Mouse (Mus musculus): Measurements from ENCODE around the gene Stab2. TPM values are rescaled to one million over a fixed set of nuclear protein-coding genes. Genes with fewer than 3 reads are reported as not detected.

The Stab2 gene
- polyA plus RNA-seq, 1 experiment, result 0.05 TPM

- no peak overlapping the region for H3ac ChIP-seq (ENCODE audit: control insufficient read depth, insufficient read length, low read depth)
These were observed 117.5 kb downstream of the Stab2 start for GRCm38 (mm10) chr10:86890166-86890930.

GRCm38 (mm10) chr10:86889440-86889839, 118.4 kb downstream of the Stab2 start:
- Histone ChIP-seq H3K4me3 (ENCODE audit: insufficient read depth, poor library complexity, severe bottlenecking) (no peak overlapping the region), H3ac (ENCODE audit: control insufficient read depth, insufficient read length, low read depth) (no peak overlapping the region), H3K79me3 (ENCODE audit: low read depth) (no peaks in the 10 kb centered on the region), H3K79me2 (ENCODE audit: control insufficient read depth, insufficient read depth) (no peaks in the 10 kb centered on the region), H3K27me3 (ENCODE audit: control insufficient read depth, insufficient read depth, insufficient read length) (no peaks in the 10 kb centered on the region), H3K36me3 (ENCODE audit: control insufficient read depth, insufficient read depth) (no peaks in the 10 kb centered on the region)
- TF ChIP-seq MAX (IDR thresholded peaks at IDR 0.05) (no peak), FOSL1 (IDR thresholded peaks at IDR 0.05; ENCODE audit: insufficient read depth, low read length, poor library complexity, severe bottlenecking) (no peak), MYOG (IDR thresholded peaks at IDR 0.05; ENCODE audit: control insufficient read depth, extremely low read depth, insufficient read length) (no peak), CEBPB (IDR thresholded peaks at IDR 0.05; ENCODE audit: low read depth) (no peak), CTCF (IDR thresholded peaks at IDR 0.05; ENCODE audit: control insufficient read depth, insufficient read depth, insufficient read length) (no peak), USF1 (IDR thresholded peaks at IDR 0.05; ENCODE audit: low read depth) (no peak), MYOD1 (IDR thresholded peaks at IDR 0.05; ENCODE audit: control insufficient read depth, insufficient read length, low read depth) (no peak)

More at GRCm38 (mm10) chr10:86890166-86890930, 117.5 kb downstream of the Stab2 start:
- H3K79me3 ChIP-seq (ENCODE audit: low read depth), result no peaks in the 10 kb centered on the region
- no peak for TF ChIP-seq USF1 (IDR thresholded peaks at IDR 0.05; ENCODE audit: low read depth)
- TF ChIP-seq MYOD1 (IDR thresholded peaks at IDR 0.05; ENCODE audit: control insufficient read depth, insufficient read length, low read depth), result no peak
- no peak for TF ChIP-seq MYOG (IDR thresholded peaks at IDR 0.05; ENCODE audit: control insufficient read depth, extremely low read depth, insufficient read length)
- no peak for TF ChIP-seq CTCF (IDR thresholded peaks at IDR 0.05; ENCODE audit: control insufficient read depth, insufficient read depth, insufficient read length)
- TF ChIP-seq FOSL1 (IDR thresholded peaks at IDR 0.05; ENCODE audit: insufficient read depth, low read length, poor library complexity, severe bottlenecking), result no peak
- TF ChIP-seq CEBPB (IDR thresholded peaks at IDR 0.05; ENCODE audit: low read depth), result no peak
- no peak for TF ChIP-seq MAX (IDR thresholded peaks at IDR 0.05)
- no peaks in the 10 kb centered on the region for H3K79me2 ChIP-seq (ENCODE audit: control insufficient read depth, insufficient read depth)
- H3K36me3 ChIP-seq (ENCODE audit: control insufficient read depth, insufficient read depth), result no peaks in the 10 kb centered on the region
- no peaks in the 10 kb centered on the region for H3K27me3 ChIP-seq (ENCODE audit: control insufficient read depth, insufficient read depth, insufficient read length)
- H3K4me3 ChIP-seq (ENCODE audit: insufficient read depth, poor library complexity, severe bottlenecking), result no peak overlapping the region

- TF ChIP-seq CEBPB (IDR thresholded peaks at IDR 0.05; ENCODE audit: low read depth), result no peak
- TF ChIP-seq MYOD1 (IDR thresholded peaks at IDR 0.05; ENCODE audit: control insufficient read depth, insufficient read length, low read depth), result no peak
- Histone ChIP-seq H3K79me3 (ENCODE audit: low read depth) (no peaks in the 10 kb centered on the region), H3K36me3 (ENCODE audit: control insufficient read depth, insufficient read depth) (no peaks in the 10 kb centered on the region), H3K27me3 (ENCODE audit: control insufficient read depth, insufficient read depth, insufficient read length) (no peaks in the 10 kb centered on the region), H3K79me2 (ENCODE audit: control insufficient read depth, insufficient read depth) (no peaks in the 10 kb centered on the region), H3ac (ENCODE audit: control insufficient read depth, insufficient read length, low read depth) (no peak overlapping the region), H3K4me3 (ENCODE audit: insufficient read depth, poor library complexity, severe bottlenecking) (no peak overlapping the region)
These were observed 121.4 kb downstream of the Stab2 start for GRCm38 (mm10) chr10:86886434-86886833.

- Histone ChIP-seq H3K36me3 (ENCODE audit: control insufficient read depth, insufficient read depth) (no peaks in the 10 kb centered on the region), H3ac (ENCODE audit: control insufficient read depth, insufficient read length, low read depth) (no peak overlapping the region), H3K79me2 (ENCODE audit: control insufficient read depth, insufficient read depth) (no peaks in the 10 kb centered on the region), H3K4me3 (ENCODE audit: insufficient read depth, poor library complexity, severe bottlenecking) (no peak overlapping the region), H3K27me3 (ENCODE audit: control insufficient read depth, insufficient read depth, insufficient read length) (no peaks in the 10 kb centered on the region), H3K79me3 (ENCODE audit: low read depth) (no peaks in the 10 kb centered on the region)
- no peak for TF ChIP-seq USF1 (IDR thresholded peaks at IDR 0.05; ENCODE audit: low read depth)
- TF ChIP-seq MAX (IDR thresholded peaks at IDR 0.05), result no peak
- TF ChIP-seq MYOG (IDR thresholded peaks at IDR 0.05; ENCODE audit: control insufficient read depth, extremely low read depth, insufficient read length), result no peak
- no peak for TF ChIP-seq MYOD1 (IDR thresholded peaks at IDR 0.05; ENCODE audit: control insufficient read depth, insufficient read length, low read depth)
- no peak for TF ChIP-seq FOSL1 (IDR thresholded peaks at IDR 0.05; ENCODE audit: insufficient read depth, low read length, poor library complexity, severe bottlenecking)
- no peak for TF ChIP-seq CEBPB (IDR thresholded peaks at IDR 0.05; ENCODE audit: low read depth)
- no peak for TF ChIP-seq CTCF (IDR thresholded peaks at IDR 0.05; ENCODE audit: control insufficient read depth, insufficient read depth, insufficient read length)
These were observed 126.4 kb downstream of the Stab2 start for GRCm38 (mm10) chr10:86881448-86881847.

- Histone ChIP-seq H3K36me3 (ENCODE audit: control insufficient read depth, insufficient read depth) (no peaks in the 10 kb centered on the region), H3K79me3 (ENCODE audit: low read depth) (no peaks in the 10 kb centered on the region), H3K27me3 (ENCODE audit: control insufficient read depth, insufficient read depth, insufficient read length) (no peaks in the 10 kb centered on the region), H3K79me2 (ENCODE audit: control insufficient read depth, insufficient read depth) (no peaks in the 10 kb centered on the region), H3ac (ENCODE audit: control insufficient read depth, insufficient read length, low read depth) (no peak overlapping the region), H3K4me3 (ENCODE audit: insufficient read depth, poor library complexity, severe bottlenecking) (no peak overlapping the region)
- TF ChIP-seq MYOD1 (IDR thresholded peaks at IDR 0.05; ENCODE audit: control insufficient read depth, insufficient read length, low read depth) (no peak), CTCF (IDR thresholded peaks at IDR 0.05; ENCODE audit: control insufficient read depth, insufficient read depth, insufficient read length) (no peak), USF1 (IDR thresholded peaks at IDR 0.05; ENCODE audit: low read depth) (no peak), FOSL1 (IDR thresholded peaks at IDR 0.05; ENCODE audit: insufficient read depth, low read length, poor library complexity, severe bottlenecking) (no peak), CEBPB (IDR thresholded peaks at IDR 0.05; ENCODE audit: low read depth) (no peak), MAX (IDR thresholded peaks at IDR 0.05) (no peak), MYOG (IDR thresholded peaks at IDR 0.05; ENCODE audit: control insufficient read depth, extremely low read depth, insufficient read length) (no peak)
These were observed 127.6 kb downstream of the Stab2 start for GRCm38 (mm10) chr10:86880071-86880806.
